Mouse (Mus musculus) C2C12 (cell line): ENCODE measurements around the gene Gnaq. TPM values are rescaled to one million over a fixed set of nuclear protein-coding genes. Genes with fewer than 3 reads are reported as not detected.

Source experiments
- H3K27me3 ChIP-seq: one replicate; pipeline ENCODE4 v1.6.1; 2011; ENCODE audit not compliant: control insufficient read depth, insufficient read depth, insufficient read length
- H3K36me3 ChIP-seq: one replicate; pipeline ENCODE4 v1.6.1; 2011; ENCODE audit not compliant: control insufficient read depth, insufficient read depth
- H3K4me3 ChIP-seq: one replicate; pipeline ENCODE4 v1.5.1; 2011; ENCODE audit warnings: mild to moderate bottlenecking, control low read depth; ENCODE audit not compliant: poor library complexity, insufficient read depth, severe bottlenecking
- H3K79me2 ChIP-seq: one replicate; pipeline ENCODE4 v1.6.1; 2011; ENCODE audit not compliant: control insufficient read depth, insufficient read depth
- H3K79me3 ChIP-seq: one replicate; pipeline ENCODE4 v1.6.1; 2011; ENCODE audit warnings: low read depth, control low read depth
- H3ac ChIP-seq: one replicate; pipeline ENCODE3; 2011; ENCODE audit warnings: low read depth; ENCODE audit not compliant: control insufficient read depth, insufficient read length
- CEBPB ChIP-seq: IDR thresholded peaks from one replicate; pipeline ENCODE4 v1.6.1; 2011; ENCODE audit warnings: low read depth, mild to moderate bottlenecking, control low read depth, moderate library complexity
- CTCF ChIP-seq: IDR thresholded peaks from one replicate; pipeline ENCODE4 v1.5.1; 2011; ENCODE audit not compliant: control insufficient read depth, insufficient read depth, insufficient read length
- FOSL1 ChIP-seq: IDR thresholded peaks from one replicate; pipeline ENCODE4 v1.8.0; 2011; ENCODE audit warnings: mild to moderate bottlenecking, low read length; ENCODE audit not compliant: poor library complexity, insufficient read depth, severe bottlenecking
- MAX ChIP-seq: IDR thresholded peaks from one replicate; pipeline ENCODE4 v1.6.1; 2011; ENCODE audit warnings: mild to moderate bottlenecking, control low read depth
- MYOD1 ChIP-seq: IDR thresholded peaks from one replicate; pipeline ENCODE4 v1.6.1; 2011; ENCODE audit warnings: low read depth; ENCODE audit not compliant: control insufficient read depth, insufficient read length
- MYOG ChIP-seq: IDR thresholded peaks from one replicate; pipeline ENCODE4 v1.6.1; 2011; ENCODE audit not compliant: control insufficient read depth, insufficient read length; ENCODE audit errors: extremely low read depth
- USF1 ChIP-seq: IDR thresholded peaks from one replicate; pipeline ENCODE4 v1.6.1; 2011; ENCODE audit warnings: low read depth, mild to moderate bottlenecking, control low read depth, moderate library complexity
- polyA plus RNA-seq: library from polyadenylated mRNA; unstranded; fragments of >200 nt; fragmentation: generic; extraction: Trizol; gene quantifications from one replicate; pipeline ENCODE4 v1.2.1, GENCODE M21; 2012; ENCODE audit warnings: missing spikeins

Gnaq gene
- polyA plus RNA-seq, 1 experiment: 9.5 TPM

DNA sequence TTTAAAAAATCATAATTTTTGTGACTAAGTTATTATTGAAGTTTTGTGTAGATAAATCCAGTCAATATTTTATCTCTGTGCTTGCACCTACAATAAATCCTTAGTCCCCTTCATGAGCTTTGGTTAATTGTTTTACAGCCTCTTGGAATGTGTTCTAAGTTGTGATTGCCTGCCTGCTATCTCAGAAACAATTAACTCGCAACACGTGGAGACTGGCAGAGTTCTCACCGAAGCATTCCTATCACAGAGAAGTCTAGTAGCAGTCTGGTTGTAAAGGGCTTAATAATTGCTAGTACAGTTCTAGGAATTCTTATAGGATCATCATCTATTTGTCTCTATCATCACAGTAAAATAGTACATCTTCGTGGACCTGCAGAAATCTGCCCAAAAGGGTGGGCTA lies 243.2 kb downstream of the Gnaq start:
- TF ChIP-seq FOSL1: no peak
- no peak for TF ChIP-seq USF1
- no peak for TF ChIP-seq MYOG
- no peak for TF ChIP-seq MYOD1
- TF ChIP-seq CEBPB: no peak
- TF ChIP-seq MAX: no peak
- TF ChIP-seq CTCF: no peak
- no peaks in the 10 kb centered on the region for H3K27me3 ChIP-seq
- no peak overlapping the region for H3K4me3 ChIP-seq
- no peak overlapping the region for H3ac ChIP-seq
- no peaks in the 10 kb centered on the region for H3K36me3 ChIP-seq
- no peaks in the 10 kb centered on the region for H3K79me2 ChIP-seq
- H3K79me3 ChIP-seq: no peaks in the 10 kb centered on the region

DNA sequence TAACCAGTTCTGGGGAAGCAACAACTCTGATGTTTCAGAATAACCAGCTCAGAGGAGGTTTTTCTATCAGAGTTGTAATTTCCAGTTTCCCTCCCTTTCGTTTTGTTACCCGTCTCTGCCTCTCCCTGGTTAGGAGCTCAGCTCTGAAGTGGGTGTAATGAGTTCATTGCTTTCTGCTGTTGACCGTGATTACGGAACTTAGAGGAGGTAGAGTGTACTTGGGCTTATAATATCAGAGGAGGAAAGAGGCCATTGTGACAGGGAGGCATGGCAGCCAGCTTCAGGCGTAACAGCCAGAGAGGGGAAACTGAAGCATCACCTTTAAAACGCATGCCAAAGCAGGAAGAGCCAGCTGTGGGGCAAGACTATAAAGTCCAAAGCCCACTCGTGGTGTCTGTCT lies 245.9 kb downstream of the Gnaq start:
- TF ChIP-seq CTCF (no peak), FOSL1 (no peak), CEBPB (no peak), MYOD1 (no peak)
- no peaks in the 10 kb centered on the region for H3K36me3 ChIP-seq
- H3K79me3 ChIP-seq: no peaks in the 10 kb centered on the region
- H3K79me2 ChIP-seq: no peaks in the 10 kb centered on the region
- no peaks in the 10 kb centered on the region for H3K27me3 ChIP-seq
- no peak overlapping the region for H3ac ChIP-seq
- H3K4me3 ChIP-seq: no peak overlapping the region

DNA sequence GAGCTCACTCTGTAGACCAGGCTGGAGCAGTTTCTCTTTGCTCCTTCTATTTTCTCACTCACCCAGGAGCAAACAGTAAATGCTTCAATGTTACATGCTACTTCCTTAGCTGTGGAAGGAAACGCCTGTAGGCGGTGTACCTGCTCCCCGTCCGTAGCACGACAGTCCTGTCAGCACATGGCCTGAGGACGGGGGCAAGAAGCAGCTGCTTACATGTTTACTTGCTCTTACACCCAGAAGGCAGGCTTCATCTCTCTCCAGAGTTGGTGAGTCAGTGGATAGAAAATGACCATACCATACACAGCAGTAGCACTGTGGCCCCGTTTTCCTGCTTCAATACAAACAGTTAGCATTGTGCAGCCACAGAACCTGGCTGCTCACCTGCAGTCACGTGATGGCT lies 247.1 kb downstream of the Gnaq start:
- TF ChIP-seq MAX (no peak), CTCF (no peak), MYOD1 (no peak)
- Histone ChIP-seq H3K36me3 (no peaks in the 10 kb centered on the region), H3ac (no peak overlapping the region), H3K79me2 (no peaks in the 10 kb centered on the region), H3K79me3 (no peaks in the 10 kb centered on the region), H3K27me3 (no peaks in the 10 kb centered on the region), H3K4me3 (no peak overlapping the region)

DNA sequence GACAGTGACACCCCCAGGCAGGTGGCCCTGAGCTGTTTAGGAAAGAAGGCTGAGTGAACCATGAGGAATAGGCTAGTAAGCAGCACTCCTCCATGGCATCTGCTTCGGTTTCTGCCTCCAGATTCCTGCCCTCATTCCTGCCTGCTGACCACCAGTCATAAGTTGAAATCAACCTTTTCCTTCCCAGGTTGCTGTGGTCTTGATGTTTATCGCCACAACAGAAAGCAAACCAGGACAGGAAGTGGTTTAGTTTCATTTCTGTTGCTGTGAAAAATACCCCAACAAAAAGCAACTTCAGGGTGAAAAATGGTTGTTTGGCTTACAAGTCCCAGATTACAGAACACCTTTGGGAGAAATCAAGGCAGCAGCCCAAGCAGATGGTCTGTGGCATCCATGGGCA lies 249.8 kb downstream of the Gnaq start:
- no peaks in the 10 kb centered on the region for H3K27me3 ChIP-seq
- peaks cover 3% of the 10 kb centered on the region for H3K36me3 ChIP-seq
- H3K79me2 ChIP-seq: no peaks in the 10 kb centered on the region
- no peaks in the 10 kb centered on the region for H3K79me3 ChIP-seq
- TF ChIP-seq MYOD1 (no peak), CEBPB (no peak)
- H3ac ChIP-seq: no peak overlapping the region
- no peak overlapping the region for H3K4me3 ChIP-seq

DNA sequence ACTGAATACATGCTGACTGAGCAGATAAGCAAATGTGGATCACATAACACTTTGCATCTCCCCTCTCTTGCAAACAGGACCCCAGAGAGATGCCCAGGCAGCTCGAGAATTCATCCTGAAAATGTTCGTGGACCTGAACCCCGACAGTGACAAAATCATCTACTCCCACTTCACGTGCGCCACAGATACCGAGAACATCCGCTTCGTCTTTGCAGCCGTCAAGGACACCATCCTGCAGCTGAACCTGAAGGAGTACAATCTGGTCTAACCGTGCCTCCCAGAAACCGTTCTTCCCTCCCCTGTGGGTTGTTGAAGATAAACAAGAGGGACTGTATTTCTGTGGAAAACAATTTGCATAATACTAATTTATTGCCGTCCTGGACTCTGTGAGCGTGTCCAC lies 250.5 kb downstream of the Gnaq start:
- Histone ChIP-seq H3K79me2 (no peaks in the 10 kb centered on the region), H3K27me3 (no peaks in the 10 kb centered on the region), H3K36me3 (peaks cover 4% of the 10 kb centered on the region), H3ac (no peak overlapping the region), H3K4me3 (no peak overlapping the region), H3K79me3 (no peaks in the 10 kb centered on the region)
- TF ChIP-seq MYOD1 (no peak), MYOG (no peak), CTCF (no peak), CEBPB (no peak), USF1 (no peak), FOSL1 (no peak), MAX (no peak)

DNA sequence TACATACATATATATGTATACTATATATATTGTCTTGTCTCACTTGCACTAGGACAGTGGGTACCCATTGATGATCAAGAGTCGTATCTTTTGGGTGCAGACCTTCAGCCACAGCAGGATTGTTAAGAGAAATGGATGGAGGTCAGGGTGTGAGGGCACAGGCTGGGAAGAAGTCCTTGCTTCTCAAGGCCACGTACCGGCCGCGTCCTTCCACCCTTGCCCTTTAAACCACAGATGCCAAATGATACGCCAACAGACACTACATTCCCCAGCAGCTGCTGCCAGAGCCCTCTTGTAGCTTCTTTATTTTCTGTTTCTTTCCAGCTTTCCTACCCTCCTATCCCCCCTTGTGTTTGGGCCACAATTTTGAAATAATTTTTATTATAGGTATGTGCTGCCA lies 251.5 kb downstream of the Gnaq start:
- peaks cover 4% of the 10 kb centered on the region for H3K36me3 ChIP-seq
- TF ChIP-seq CEBPB (no peak), USF1 (no peak), MYOD1 (no peak), MYOG (no peak), CTCF (no peak), MAX (no peak), FOSL1 (no peak)
- no peaks in the 10 kb centered on the region for H3K79me3 ChIP-seq
- H3K4me3 ChIP-seq: no peak overlapping the region
- no peaks in the 10 kb centered on the region for H3K27me3 ChIP-seq
- no peaks in the 10 kb centered on the region for H3K79me2 ChIP-seq
- no peak overlapping the region for H3ac ChIP-seq
